3 mouse cellular contexts compared by ENCODE assay signal in the genomic region with DNA sequence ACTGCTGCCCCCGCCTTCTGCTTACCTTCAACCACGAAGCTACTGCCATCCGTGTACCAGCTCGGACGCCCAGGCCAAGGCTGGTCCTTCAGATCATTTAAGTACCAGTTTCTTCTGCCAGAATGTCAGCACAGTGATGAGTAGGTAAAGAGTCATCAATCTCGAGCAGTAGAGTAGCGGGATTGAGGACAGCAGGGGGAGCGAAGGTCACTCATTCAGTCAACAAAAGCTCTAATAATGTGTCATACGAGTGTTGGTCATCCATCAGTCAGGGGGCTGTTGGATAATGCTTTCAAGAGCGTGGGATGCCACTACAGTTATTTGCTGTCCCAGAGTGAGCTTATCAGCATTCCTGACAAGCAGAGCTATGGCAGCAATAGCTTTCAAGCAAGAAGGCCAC. TPM values are rescaled to one million over a fixed set of nuclear protein-coding genes. Genes with fewer than 3 reads are reported as not detected.
"Had no signal": no experiment of that assay in that cellular context is flagged by ENCODE, and none has a peak within 500 bp of the region (broad histone marks: within the 10 kb centered on the region; RNA-seq: fewer than 3 reads in every experiment).

No protein-coding gene starts in this region.

RNA-seq across cellular contexts. Expression of a gene that starts 44.0 kb away (rescaled TPM):
- total RNA-seq: gastrocnemius, postnatal 25 days; granulocyte monocyte progenitor cell, adult 5-6 weeks; hematopoietic stem cell, adult 5-6 weeks had no signal
